Mouse (Mus musculus) right cerebral cortex, postnatal 4 days (tissue): ENCODE data around the gene Srsx.
"Not testable (repeated sequence)": the region's sequence is repeated elsewhere in the genome, so short reads cannot be mapped to it uniquely, and the experiment has no call there.

Experiments used
- DNase-seq: peaks from one replicate; pipeline ENCODE4 v3.0.0-alpha.2; 2022

Gene Srsx

GRCm38 (mm10) chrX:123222381-123222780, at the start of gene Srsx:
TSS of gene Srsx (minus strand) at chrX:123222481.
- DNase-seq = not testable (repeated sequence)

- not testable (repeated sequence) for DNase-seq
These were observed 24.5 kb upstream of the Srsx start, which contains the start of gene Gm17577 for GRCm38 (mm10) chrX:123246807-123247206. TSS of gene Gm17577 (minus strand) at chrX:123246907.
